Mouse (Mus musculus) embryonic fibroblast, embryonic 13.5 days (primary cell): ENCODE results near the gene Trmt11. TPM values are rescaled to one million over a fixed set of nuclear protein-coding genes. Genes with fewer than 3 reads are reported as not detected.
A peak's percentile ranks its signal among the peaks of the same experiment; 100 is the strongest.
"Not testable (repeated sequence)": the region's sequence is repeated elsewhere in the genome, so short reads cannot be mapped to it uniquely, and the experiment has no call there.

Experiments
- H3K27ac ChIP-seq: 2 replicates; pipeline ENCODE4 v1.5.1; 2012; ENCODE audit warnings: low read length, control low read depth, inconsistent platforms; ENCODE audit not compliant: insufficient read depth
- H3K4me1 ChIP-seq: 2 replicates; pipeline ENCODE4 v1.6.1; 2011; ENCODE audit warnings: low read length; ENCODE audit not compliant: control insufficient read depth, insufficient read depth
- H3K4me3 ChIP-seq: 2 replicates; pipeline ENCODE4 v1.5.1; 2011; ENCODE audit warnings: mild to moderate bottlenecking, control low read depth, low read length; ENCODE audit not compliant: insufficient read depth
- CTCF ChIP-seq: IDR thresholded peaks from 2 replicates; pipeline ENCODE4 v1.5.1; 2011; ENCODE audit warnings: mild to moderate bottlenecking, control low read depth, low read length, moderate library complexity, borderline replicate concordance; ENCODE audit not compliant: insufficient read depth
- POLR2A ChIP-seq: IDR thresholded peaks from 2 replicates; pipeline ENCODE4 v1.6.1; 2011; ENCODE audit warnings: low read depth, mild to moderate bottlenecking, control low read depth, low read length, moderate library complexity
- polyA plus RNA-seq: library from polyadenylated mRNA; stranded (reverse); fragments of >200 nt; gene quantifications from 2 replicates; pipeline ENCODE4 v1.2.4, GENCODE M21; 2011; ENCODE audit warnings: low read depth; ENCODE audit not compliant: missing spikeins, insufficient read length

Trmt11 gene
- polyA plus RNA-seq, 1 experiment: 18.3 TPM

DNA sequence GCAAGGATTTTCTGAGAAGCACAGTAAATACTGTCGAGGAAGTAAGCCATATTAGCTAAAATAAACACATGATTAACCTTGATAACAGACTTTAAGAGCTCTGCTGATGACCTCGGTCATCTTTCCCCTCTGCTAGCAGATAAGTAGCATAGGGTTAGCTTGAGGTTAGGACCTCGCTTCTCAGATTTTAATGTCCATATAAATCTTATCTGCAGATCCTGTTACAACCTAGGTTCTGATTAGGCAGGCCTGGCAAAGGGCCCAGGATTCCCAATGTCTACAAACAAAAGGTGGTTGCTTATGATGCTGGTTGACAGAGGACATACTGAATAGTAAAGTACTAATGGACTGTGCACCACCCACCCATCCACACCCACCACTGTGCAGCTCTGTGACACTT lies 83.8 kb downstream of the Trmt11 start:
- Histone ChIP-seq H3K27ac (no peak overlapping the region), H3K4me3 (no peak overlapping the region), H3K4me1 (no peaks in the 10 kb centered on the region)
- TF ChIP-seq CTCF: no peak
- TF ChIP-seq POLR2A: no peak

DNA sequence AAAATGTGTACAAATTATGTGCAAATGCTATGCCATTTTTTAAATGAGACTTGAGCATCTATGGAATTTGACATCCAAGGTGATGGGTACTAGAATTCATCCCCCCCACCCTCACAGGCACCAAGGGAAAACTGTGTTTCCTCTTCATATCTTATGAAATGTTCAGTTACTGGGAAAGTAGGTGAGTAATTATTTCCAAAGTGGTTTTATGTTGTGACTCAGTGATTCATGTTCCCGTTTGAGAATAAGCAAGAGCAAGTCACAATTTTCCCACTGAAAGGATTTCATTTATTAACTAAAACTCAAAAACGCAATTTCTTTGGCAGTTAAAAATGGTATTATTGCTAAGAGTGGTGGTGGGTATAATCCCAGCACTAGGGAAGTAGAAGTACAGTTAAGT lies 95.8 kb downstream of the Trmt11 start:
- peak overlapping the region; percentile 85 for H3K27ac ChIP-seq
- H3K4me1 ChIP-seq: no peaks in the 10 kb centered on the region
- TF ChIP-seq POLR2A (no peak), CTCF (no peak)
- H3K4me3 ChIP-seq: no peak overlapping the region

DNA sequence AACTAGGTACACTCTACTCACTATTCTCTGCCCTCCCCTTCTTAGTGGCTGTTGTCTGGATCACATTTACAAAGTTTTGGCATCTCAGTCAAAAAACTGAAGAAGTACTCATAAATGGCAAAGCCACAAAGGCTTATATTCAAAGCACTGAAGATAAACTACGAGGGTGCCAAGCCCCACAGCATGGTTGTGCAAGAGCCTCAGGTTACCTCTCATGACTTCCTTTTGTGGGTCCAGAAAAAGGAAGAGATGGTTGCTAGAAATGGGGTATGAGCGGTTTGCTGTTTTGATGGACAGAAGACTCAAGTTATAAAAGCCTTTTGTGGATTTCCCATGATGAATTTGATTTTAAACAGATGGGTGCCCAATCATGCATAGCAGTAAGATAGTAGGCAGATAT lies 97.4 kb downstream of the Trmt11 start:
- no peak overlapping the region for H3K27ac ChIP-seq
- no peak overlapping the region for H3K4me3 ChIP-seq
- no peak for TF ChIP-seq POLR2A
- no peak for TF ChIP-seq CTCF
- H3K4me1 ChIP-seq: no peaks in the 10 kb centered on the region

DNA sequence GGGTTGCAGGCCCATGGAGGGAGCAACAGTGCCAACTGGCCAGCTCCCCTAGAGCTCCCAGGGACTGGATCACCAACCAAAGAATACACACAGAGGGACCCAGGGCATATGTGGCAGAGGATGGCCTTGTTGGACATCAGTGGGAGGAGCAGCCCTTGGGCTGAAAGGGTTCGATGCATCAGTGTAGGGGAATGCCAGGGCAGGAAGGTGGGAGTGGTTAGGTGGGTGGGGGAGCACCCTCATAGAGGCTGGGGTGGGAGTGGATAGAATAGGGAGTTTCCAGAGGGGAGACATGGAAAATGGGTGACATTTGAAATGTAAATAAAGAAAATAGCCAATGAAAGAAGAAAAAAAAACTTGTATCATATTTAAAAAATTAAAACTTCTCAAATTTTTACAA lies 97.8 kb downstream of the Trmt11 start:
- Histone ChIP-seq H3K27ac (no peak overlapping the region), H3K4me3 (no peak overlapping the region), H3K4me1 (no peaks in the 10 kb centered on the region)
- no peak for TF ChIP-seq POLR2A
- TF ChIP-seq CTCF: no peak

DNA sequence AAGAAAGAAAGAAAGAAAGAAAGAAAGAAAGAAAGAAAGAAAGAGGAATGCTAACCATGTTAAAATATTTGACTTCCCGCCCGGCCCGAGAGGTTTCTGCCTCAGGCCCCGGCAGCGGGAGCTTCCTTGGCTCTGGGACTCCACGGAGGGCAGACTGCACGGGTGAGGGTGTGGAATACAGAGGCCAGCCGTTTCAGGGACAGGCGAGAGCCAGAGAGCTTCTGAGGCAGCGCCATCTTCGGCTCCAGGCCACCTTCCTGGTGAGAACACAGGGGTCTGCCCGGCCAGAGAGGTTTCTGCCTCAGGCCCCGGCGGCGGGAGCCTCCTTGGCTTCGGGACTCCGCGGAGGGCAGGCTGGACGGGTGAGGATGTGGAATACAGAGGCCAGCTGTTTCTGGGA lies 102.3 kb downstream of the Trmt11 start:
- not testable (repeated sequence) for H3K4me3 ChIP-seq, H3K4me1 ChIP-seq, H3K27ac ChIP-seq

Other genes with a start within 250 kb of the Trmt11 start
- gene Hint3, start 28.9 kb upstream of the Trmt11 start, polyA plus RNA-seq: 17.8 and 19.4 TPM in 2 replicates
- gene Ncoa7, start 202.6 kb upstream of the Trmt11 start, polyA plus RNA-seq: 12.1 and 17.4 TPM in 2 replicates
- 2.7 and 3.6 TPM in 2 replicates for gene Hey2, start 242.1 kb upstream of the Trmt11 start, polyA plus RNA-seq